Mouse (Mus musculus) large intestine, adult 2 months (tissue): ENCODE data around the gene Scarb2. TPM values are rescaled to one million over a fixed set of nuclear protein-coding genes. Genes with fewer than 3 reads are reported as not detected.

Experiments
- DNase-seq: peaks from one replicate; pipeline ENCODE4 v3.0.0-alpha.2; 2012; ENCODE audit warnings: low read depth, low spot score
- WGBS: fragments of 180-500 bp; shearing (Covaris S2); methylation state at CpG from one replicate; pipeline ENCODE4 v1.1.7; 2018; 5-methylcytosine and 5-hydroxymethylcytosine counted together
- polyA plus RNA-seq: library from polyadenylated mRNA; depleted of rRNA; stranded (reverse); fragments of >200 nt; gene quantifications from 2 replicates; pipeline ENCODE4 v1.2.3, GENCODE M21; 2012

Scarb2 gene
- polyA plus RNA-seq, 1 experiment: 13.3 TPM

DNA sequence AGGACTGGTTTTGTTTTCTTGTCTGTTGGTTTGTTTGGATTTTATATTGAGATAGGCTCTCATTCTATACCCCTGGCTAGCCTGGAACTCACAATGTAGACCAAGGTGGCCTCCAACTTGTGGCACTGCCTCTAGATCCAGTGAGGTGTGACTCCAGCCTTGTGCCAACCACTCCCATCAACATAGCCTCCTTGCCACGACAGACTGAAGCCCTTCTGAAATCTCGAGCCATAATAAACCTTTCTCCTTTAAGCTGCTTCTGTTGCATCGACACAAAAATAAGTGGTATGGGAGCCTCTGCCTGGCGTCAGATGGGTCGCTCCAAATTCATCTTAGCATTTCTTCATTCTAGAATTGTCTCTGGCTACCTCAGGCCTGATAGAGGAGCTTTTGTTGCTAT, 59.9 kb downstream of the Scarb2 start:
- no peak for DNase-seq
- WGBS: 90% methylated on average over 5 of the region's 5 CpGs

DNA sequence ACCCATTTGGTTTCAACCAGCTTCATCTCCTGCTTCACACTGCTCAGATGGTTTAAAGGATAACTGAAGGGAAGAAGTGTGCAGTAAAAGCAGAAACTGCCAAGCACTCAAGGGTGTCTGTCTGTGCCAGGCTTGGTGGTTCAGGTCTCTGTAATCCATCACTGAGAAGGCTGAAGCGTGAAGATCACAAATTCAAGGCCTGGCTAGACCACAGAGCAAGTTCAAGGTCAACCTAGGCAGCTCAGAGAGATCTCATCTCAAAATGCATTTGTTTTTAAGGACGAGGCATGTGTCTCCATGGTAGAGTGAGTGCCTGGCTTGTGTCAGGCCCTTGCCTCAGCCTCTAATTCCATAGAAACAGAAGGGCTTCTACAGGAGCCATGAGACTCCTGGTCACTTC, 61.6 kb downstream of the Scarb2 start:
- DNase-seq: no peak
- 88% methylated on average over 2 of the region's 2 CpGs for WGBS

DNA sequence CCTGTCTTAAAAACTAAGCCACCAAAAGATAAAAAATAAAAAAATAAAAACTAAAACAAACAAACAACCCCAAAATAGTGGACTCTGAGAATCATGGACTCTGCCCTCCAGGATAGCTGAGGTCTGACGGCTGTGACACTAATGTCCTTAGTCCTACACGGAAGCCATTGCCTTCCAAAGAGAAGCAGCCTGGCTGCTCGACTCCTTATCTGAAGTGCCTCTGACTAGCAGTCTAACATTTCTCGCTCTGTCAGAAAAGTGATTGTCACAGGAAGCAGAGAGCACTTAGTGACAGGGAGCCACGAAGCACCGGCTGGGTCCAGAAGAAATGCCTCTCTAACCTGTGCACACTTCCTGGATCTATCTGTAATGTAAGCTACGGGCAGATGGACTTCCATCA, 63.7 kb downstream of the Scarb2 start:
- no peak for DNase-seq

DNA sequence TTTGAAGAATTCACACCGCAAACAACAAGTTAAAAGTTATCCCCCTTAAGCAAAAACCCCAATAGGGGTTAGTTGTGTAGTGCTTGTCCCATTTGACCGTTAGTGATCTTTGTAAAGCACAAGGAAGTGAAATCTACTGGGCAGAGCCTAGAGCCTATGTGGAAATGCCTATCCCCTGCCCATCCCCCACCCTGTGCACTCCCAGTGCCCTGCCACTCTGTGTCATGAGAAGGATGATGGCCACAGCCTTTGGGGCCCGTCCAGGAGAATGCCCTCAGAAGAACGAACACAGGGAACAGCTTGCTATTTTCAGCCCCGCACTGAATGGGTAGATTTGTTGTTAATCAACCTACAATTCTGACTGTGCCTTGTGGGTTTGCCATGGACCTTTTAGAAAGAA, 65.1 kb downstream of the Scarb2 start:
- DNase-seq: no peak
- WGBS: 63% methylated on average over 5 of the region's 5 CpGs

More for the DNA sequence above, 63.7 kb downstream of the Scarb2 start:
- 89% methylated on average over 7 of the region's 7 CpGs for WGBS

DNA sequence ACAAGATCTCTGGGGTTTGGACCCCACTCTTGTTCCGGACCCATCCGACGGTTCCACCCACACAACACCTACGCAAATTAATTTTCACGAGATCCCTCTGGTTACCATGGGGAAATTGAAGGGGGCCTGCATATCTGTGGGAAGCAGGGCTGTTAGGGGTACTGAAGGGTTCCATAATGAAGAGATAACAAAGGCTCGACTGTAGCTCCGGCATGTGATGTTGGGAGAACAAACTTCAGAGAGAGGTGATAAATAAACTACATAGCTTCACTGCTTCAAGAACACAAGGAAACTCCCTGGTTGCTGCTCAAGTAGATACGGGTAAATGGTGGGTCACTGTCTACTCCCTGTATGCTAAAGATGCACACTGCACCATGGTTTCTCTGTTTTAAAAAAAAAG, 68.1 kb downstream of the Scarb2 start:
- no peak for DNase-seq
- WGBS: 87% methylated on average over 8 of the region's 8 CpGs

DNA sequence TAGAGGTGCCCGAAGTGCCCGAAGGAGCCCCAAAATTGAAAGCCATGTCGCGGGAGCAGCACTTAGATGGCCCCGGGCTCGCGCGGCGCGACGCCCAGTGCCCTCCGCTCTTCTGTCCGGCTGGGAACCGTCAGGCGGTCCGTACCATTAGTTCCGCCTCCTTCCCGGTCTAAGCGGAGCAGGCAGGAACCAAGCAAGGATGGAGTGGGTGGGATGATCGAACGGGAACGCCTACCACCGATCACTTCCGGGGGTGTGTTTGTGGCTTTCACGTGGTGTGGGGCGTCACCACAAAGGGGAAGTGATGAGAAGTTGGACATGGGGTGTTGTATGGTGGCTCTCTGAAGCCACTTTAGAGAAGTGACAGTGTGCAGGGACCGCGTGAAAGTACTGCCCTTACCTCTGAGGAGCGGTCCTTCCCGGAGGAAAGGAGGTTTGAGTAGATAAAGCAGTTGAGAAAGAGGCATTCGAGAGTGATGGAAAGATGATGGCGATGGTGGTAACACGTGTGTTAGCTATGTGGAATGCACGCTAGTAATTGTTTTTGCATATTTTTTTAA, 71.5 kb downstream of the Scarb2 start, which contains the start of gene Nup54:
Gene Nup54, minus strand, starts transcription at position 195 of the 560 bp plus-strand sequence.
- under 1% methylated on average over 34 of the region's 34 CpGs for WGBS
- peak; percentile 96 for DNase-seq

DNA sequence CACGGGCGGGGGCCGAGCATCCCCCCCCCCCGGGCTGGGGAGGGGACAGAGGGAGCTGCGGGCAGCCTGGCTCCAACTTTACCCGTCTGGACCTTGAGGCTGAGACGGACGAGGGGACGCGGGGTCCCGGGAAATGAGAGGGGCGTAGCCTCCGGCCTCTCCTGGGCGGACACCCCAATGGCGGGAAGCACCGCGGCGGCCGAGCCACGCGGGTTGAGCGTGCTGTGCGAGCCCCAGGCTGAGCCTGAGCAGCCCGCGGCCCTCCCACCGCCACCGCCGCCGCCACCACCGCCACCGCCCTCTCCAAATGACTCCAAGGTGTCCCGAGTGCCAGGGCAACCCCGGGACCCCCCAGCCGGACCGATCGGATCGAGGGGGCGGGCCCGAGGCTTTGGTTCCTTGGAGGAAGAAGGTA, 72.1 kb downstream of the Scarb2 start:
- WGBS: under 1% methylated on average over 36 of the region's 39 CpGs
- DNase-seq: no peak

DNA sequence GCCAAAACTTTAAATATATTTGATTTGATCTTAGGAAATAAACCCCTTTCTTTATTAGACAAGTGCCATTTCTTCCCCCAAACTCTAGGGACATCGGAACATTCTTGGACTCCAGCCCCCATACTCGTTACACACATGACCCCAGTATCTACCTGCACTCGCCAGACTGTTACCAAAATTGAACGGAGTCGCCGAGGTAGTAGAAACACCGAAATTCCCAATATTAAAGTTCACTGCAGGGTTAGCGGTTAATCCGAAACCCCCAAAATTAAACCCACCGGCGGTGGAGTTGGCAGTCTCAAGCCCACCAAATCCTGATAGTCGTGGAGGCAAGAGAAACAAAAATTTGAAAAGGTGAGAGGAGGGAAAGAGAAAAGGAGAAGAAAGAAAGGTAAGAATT, 72.6 kb downstream of the Scarb2 start:
- no peak for DNase-seq
- under 1% methylated on average over 12 of the region's 12 CpGs for WGBS

DNA sequence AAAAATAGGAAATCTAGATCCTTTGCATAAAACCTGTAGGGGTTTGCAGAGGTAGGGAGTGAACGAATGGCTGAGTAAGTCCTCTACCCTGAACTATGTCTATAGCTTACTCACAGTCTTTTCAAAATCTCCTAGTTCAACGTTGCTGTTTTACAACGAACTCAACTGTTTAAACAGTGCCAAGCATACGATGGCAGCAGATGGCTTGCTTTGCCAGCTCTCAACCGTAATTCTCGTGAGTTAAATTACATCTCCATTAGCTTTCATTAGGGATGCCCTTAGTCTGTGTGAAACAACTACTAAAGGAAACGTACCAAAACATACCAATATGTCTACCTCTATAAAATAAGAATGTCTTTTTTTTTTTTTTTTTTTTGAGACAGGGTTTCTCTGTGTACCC, 75.0 kb downstream of the Scarb2 start:
- DNase-seq: no peak
- WGBS: 58% methylated on average over 7 of the region's 7 CpGs

DNA sequence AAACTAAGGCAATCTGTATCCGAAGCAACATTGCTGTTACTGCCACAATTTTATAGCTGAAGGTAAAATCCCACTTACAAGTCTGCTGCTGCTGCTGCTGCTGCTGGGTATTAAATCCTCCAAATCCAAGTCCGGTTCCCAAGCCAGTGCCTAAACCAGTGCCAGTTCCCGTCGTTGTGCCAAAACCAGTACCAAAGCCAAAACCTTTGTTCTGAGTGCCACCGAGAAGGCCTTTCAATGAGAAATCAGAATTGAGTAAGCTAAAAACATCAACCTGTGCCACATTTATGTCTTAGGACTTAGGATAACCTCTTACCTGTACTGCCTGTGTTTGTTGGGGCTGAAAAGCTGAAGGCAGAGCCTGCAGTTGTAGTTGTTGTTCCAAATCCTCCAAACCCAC, 75.9 kb downstream of the Scarb2 start:
- WGBS: 66% methylated on average over 5 of the region's 5 CpGs
- DNase-seq: no peak

DNA sequence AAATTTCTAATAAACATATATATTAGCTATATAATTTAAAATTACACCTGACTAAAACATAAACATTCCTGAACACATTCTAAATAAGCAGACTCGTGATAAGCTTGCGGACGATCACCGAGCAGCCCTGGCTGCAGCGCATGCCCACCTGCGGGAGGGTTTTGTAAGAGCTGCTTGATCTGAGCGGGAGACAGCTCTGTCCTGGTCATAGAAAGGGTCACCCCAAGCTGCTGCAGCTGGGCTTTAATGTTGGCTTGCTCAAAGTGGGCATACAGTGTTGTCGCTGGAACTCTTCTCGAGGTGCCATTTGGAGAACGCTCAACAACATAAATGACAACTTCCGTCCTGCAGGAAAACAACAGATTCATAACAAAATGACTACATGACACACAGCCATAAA, 82.5 kb downstream of the Scarb2 start:
- 91% methylated on average over 11 of the region's 11 CpGs for WGBS

DNA sequence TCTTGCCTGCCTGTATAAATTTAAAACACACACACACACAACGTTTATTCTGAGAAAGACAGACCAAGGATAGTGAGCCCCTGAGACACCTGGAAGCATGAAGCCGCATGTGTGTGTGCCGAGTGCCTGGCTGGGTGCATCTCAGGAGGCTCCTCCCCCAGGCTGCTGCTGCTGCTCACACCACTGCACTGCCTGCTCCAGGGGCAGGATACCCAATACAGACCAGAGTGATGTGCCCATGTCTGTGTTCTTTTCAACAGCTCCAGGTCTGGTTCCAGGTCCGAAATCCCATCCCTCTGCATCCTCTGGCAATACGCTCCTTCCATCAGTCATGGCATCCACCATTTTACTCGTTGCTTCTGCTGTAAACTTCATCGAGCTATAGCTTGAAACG, 92.7 kb downstream of the Scarb2 start:
- DNase-seq: no peak
- WGBS: 82% methylated on average over 8 of the region's 8 CpGs

More for the DNA sequence above, 82.5 kb downstream of the Scarb2 start:
- no peak for DNase-seq

DNA sequence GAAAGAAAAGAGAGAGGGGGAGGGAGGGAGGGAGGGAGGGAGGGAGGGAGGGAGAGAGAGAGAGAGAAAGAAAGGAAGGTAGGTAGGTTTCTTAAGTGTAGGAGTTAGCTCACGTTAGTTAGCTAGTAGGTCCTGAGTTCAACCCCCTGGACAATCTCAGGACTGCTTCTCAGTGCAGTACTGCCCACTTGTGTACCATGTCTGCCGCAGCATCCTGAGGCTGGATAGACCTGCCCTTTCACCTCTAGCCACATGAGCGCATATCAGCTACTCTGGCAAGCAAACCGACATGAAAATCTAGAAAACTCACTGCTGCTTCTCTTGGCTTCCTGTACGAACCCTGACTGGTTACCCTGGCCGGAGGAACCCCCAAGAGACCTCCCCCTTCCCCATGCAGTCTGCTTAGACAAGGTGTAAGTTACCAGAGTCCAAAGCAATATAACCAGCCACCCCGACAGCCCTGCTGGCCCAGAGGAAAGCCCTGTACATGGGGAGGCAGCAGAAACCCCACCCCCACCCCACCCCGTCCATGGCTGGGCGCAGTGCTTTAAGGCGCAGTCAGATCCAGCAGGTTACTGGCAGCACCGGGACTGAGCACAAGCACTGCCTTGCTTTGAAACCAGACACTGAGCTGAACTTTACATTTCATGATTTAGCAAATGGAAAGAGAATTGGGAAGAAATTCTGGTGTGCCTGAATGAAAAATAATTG, 93.2 kb downstream of the Scarb2 start:
- no peak for DNase-seq
- 87% methylated on average over 11 of the region's 11 CpGs for WGBS

DNA sequence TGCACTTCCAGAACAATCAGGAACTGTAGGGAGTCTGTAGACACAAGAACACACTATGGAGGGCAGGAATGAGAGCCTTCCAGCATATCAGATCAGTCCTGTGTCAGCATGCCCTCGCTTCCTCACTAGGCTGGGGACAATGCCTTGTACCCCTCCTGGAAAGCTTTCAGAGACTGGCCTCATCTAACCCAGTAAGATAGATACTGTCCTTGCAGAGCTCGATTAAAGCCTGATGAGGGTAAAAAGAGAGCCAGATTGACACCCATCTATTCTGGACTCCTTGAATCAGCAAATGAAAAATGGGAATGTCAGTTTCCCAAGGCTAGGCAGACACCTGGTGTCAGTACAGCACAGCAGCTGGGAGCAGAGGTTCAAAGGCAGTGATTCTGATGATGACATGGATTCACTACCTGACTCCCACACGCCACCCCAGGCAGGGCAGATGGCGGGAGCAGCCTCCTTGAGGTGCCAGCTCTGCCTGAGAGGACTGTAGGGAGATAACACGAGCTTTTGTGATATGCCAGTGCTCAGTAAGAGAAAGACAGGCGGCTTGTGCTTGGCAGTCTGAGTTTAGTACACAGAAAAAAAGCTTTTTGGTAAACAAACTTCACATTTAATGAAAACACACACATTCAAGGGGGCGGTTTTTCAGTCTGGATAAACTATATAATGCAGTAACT, 95.0 kb downstream of the Scarb2 start:
- 63% methylated on average over 7 of the region's 7 CpGs for WGBS
- no peak for DNase-seq

DNA sequence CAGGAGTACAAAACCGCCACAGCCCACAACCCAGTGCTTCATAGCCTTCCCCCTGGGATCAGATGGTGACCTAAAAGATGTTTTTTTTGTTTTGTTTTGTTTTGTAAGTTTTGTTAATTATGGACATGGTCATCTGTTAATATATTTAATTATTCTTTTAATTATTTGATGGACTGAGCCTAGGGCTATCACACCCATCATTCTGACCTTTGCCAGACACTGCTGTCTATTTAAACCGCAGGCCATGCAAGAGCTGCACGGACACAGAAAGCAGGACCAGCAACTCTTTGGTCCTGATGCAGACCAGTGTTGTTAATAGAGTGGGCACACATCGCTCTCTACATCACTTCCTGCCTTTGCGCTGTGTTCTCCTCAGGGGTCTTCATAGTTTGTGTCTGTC, 96.1 kb downstream of the Scarb2 start:
- 94% methylated on average over 5 of the region's 5 CpGs for WGBS
- DNase-seq: no peak

DNA sequence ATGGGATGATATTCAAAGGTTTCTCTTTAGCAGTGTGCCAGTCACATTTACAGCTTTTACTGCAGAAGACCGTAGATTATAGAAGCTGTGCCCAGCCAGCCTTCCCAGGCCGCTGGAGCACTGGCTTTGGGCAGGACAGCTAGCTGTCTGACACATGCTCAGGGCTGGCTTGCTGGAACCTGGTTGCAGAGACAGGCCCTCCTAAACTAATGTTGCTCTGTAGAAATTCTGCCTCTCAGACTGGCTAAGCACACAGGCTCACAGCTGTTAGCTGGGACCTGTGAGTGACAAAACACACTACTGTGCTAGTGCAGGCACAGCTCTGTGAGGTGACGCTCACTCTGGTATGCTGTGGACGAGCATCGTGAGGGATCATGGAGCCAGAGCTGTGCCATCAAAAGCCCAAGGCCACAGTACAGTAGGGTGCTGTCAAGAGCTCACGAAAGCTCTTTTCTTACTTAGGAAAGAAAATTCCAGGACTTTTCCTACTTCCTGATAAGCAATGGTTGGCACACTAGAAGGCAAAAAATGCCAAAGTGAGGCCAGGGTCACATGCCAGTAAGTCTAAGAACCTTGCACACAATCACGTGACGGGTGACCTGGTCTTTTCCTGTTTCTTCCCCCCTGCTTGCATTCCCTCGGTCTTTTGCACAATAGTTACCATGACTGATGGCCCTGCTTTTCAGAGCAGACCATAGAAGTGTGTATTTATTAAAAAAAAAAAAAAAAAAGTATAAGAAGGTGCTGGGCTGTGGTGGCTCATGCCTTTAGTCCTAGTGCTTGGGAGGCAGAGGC, 97.1 kb downstream of the Scarb2 start:
- 77% methylated on average over 9 of the region's 9 CpGs for WGBS
- no peak for DNase-seq

DNA sequence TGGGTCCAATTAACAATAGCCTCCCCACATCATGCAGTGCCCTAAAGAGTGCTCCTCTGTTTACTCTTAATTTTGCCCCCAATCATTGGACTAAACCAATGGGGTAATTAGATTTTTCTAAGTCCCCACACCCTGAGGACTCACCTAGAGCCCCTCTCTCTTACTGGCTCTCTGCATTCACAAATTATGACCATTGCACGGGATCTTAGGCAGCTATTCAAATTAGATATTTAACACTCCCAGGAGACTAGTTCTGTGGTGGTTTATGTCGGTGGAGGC, 102.3 kb downstream of the Scarb2 start:
- no peak for DNase-seq
- WGBS: 33% methylated on average over 2 of the region's 2 CpGs

DNA sequence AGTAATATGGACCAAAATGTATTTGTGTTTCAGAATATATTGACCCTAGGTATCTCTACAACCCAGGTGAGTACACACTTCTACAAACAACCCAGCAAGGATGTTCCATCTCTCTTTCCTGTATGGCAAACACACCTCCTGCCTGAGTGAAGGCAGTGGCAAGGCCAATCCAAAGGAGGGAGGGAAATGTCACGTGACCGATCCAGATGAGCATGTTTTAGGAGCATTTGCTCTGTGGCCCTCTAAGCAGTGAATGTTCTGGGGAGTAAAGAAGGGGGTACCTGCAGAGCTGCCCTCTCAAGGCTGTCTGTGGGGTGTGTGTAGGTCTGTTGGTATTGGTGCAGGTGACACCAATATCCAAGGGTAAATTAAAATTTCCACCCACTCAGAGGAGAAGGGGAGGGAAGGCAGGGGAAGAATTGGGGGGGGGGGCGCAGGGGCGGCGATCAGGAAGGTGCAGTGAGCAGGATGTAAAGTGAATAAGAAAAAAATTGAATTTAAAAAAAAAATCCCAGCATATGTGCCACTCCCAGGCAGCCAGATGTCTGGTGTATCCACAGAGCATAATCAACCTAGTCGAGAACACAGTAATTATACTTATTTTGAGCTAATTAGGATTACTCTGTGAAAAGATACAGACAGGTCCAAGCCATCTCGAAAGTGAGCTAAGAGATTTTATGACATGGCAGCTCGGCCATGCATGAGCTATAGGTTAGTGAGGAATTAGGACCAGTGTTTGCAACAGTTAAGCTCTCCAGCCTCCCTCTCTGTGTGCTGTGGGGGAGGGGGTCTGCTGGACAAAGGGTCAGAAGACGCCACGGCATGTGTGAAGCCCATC, 102.9 kb downstream of the Scarb2 start:
- DNase-seq: no peak
- WGBS: 50% methylated on average over 10 of the region's 10 CpGs

DNA sequence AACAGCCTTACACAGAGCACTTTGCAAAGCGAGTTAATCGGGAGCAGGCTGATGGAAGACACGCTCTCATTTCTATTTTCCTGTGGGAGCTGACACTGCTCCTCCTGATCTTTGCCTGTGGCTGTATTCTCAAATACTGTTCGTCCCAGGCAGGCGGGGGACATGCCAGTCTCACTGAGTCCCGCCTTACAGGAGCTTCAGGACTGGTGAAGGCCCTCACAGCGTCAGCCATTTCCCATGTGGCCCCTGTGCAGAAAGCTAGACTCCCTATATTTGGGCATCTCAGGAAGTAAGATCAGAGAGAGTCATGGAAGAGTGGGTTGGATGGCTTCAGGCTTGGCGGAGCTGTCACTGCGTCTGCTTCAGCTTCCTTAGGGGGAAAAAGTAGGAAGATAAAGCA, 103.8 kb downstream of the Scarb2 start:
- WGBS: 76% methylated on average over 9 of the region's 9 CpGs

DNA sequence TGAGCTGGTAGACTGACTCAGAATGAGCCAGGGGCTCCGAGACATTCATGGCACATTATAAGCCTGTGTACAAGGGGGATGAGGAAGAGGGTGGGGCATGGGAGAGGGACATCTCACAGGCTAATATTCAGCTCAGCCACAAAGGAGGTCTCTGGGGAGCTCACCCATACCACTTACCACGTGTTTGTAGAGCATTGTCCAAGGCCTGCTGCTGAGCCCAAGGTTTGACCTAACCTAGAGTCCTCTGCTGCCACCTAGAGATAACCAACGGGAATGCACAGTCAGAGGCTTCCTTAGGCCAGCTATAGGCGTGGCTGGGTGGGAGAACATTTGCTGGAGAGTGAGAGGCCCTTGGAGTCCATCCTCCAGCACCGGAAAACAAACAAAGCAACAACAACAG, 108.5 kb downstream of the Scarb2 start:
- peak; percentile 52 for DNase-seq
- 18% methylated on average over 5 of the region's 5 CpGs for WGBS

More for the DNA sequence above, 103.8 kb downstream of the Scarb2 start:
- no peak for DNase-seq
